Mouse (Mus musculus) c-Kit-positive CD71-negative TER-119-negative erythroid progenitor cells, embryonic 14.5 days (primary cell): Measurements from ENCODE around the gene Rasgef1b.
A peak's percentile ranks its signal among the peaks of the same experiment; 100 is the strongest.

Experiments used
- DNase-seq: peaks from one replicate; pipeline ENCODE4 v3.0.0-alpha.2; 2013; ENCODE audit warnings: low read depth

Rasgef1b gene

GRCm38 (mm10) chr5:99728649-99729212, at the start of gene Rasgef1b:
Gene Rasgef1b, minus strand, starts transcription at chr5:99729065.
- DNase-seq: peak; percentile 37

DNA sequence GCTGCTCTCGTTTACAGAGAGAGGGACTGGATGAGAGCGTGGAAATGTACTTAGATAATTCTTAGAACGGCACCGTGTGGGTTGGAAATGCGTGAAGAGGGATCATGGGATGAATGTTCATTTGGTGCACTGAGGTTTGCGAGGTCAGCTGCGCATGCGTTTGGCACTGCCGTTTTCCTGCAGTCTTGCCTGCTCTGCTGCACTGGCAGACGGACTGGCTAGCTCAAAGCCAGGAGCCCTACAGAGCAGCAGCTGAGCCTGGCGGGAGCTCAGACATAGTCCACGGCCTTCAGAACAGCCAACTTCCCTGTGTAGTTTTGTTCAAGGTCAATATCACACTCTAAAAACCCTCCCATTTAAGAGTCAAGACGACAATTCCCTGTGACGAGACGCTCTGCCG, 46.5 kb upstream of the Rasgef1b start:
- DNase-seq: no peak

DNA sequence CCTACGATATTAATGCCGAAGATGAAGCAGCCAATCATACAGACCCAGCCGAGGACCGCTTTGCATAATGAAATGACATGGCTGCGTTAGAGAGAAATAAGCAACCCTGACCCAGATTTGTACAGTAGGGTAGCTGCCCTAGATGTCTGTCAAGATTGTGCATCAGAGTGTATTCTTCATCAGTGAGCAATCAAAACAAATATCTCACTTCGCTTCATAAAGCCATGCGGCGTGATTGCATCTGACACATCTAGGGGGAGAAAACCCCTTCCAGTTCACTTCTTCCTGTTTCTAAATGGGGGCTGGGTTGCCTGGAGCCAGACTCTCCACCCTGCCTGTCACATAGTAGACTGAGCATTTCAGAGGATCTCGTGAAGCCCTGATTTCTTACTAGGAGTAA, 44.4 kb upstream of the Rasgef1b start:
- no peak for DNase-seq

DNA sequence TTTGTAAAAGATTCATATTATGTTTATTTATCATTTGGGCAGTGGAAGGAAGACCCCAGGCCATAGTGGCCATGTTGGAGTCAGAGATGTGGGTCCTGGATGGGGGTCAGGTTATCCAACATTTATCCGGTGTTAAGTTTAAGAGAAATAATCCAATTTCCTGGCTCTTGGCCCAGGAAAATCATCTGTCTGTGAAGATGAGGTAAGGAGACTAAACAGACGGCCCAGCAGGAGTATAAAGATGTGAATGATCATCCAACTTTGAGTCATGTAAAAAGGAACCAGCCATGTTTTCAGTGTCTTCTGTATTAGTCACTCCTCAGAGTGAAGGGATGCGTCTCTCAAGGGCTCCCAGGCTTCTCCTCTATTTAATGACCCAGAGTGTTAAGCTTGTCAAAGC, 35.4 kb upstream of the Rasgef1b start:
- DNase-seq: no peak

GRCm38 (mm10) chr5:99758859-99759258, 30.0 kb upstream of the Rasgef1b start:
- DNase-seq: no peak

DNA sequence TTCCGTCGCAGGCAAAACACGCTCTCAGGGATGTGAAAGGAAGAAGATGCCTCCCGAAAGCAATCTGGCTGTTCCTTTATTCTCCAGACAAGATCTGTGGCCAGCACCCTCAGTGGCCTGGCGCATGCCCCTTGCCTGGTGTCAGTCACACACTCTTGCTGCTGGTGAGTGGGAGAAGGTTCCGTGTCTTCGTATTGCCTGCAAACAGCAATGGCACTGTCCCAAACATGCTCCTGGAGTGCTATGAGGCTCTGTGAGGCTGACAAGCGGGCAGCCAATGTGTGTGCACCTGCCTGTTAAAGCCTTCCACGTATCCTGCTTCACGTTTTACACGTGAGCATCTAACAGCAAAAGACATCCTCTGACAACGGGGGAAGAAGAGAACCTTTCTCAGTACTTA, 25.0 kb upstream of the Rasgef1b start:
- no peak for DNase-seq

DNA sequence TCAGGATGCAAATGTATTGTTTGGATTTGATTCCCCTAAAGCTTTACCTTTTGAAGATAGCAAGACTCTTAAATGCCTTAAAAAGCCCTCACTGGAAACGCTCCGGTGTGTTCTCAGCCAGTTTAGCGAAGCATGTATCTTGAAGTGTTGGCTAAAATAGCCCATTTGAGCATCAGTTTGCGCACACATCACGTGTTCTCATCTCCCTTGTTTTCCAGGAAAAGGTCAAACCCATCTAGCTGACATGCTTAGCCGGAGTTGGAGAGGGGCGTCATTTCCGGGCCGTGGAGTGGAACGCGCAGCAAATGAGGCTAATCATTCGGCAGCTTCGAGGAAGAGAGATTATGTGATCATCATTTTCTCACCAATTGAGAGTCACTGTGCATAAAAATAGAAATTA, 24.5 kb upstream of the Rasgef1b start:
- no peak for DNase-seq

- no peak for DNase-seq
These were observed 23.9 kb upstream of the Rasgef1b start for GRCm38 (mm10) chr5:99752670-99753231.

DNA sequence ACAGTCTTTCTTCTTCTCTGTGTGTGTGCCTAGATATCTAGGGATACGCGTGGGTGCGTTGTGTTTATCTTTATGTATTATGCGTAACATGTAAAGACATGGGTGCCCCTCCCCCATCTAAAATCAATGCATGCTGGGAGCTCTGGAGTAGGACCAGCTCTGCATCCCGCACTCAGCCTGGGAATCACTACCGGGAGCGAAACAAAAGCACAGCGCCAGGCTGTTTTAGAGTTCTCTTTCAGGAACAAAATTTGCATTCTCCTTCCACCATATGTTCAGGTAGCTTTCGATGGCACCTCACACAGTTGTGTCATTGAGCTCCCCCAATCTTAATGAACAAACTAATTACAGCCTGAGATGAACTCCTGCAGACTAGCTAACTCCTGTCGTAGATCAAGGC, 19.6 kb upstream of the Rasgef1b start:
- no peak for DNase-seq

DNA sequence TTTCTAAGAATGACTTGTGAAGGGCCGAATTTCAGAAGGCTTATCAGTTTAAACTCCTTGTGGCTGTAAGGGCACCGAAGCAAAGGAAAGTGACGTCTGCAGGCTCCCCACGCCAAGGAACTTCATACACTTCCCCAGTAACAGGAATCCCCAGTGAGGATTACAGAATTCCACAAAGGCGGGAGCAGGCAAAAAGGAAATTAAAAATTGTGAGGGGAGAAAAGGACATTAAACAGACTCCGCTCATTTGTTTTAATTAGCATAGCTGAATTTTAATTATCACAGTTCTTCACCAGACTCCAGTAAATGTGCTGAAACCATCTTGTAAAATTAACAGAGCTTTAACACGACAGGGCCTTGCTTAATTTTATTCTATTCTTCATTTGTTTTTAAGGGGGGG, 17.2 kb upstream of the Rasgef1b start:
- DNase-seq: no peak

- DNase-seq: no peak
These were observed 14.0 kb upstream of the Rasgef1b start for GRCm38 (mm10) chr5:99742874-99743273.

- DNase-seq: no peak
These were observed 13.2 kb upstream of the Rasgef1b start for GRCm38 (mm10) chr5:99742056-99742455.

GRCm38 (mm10) chr5:99737937-99738727, 9.3 kb upstream of the Rasgef1b start:
- DNase-seq: no peak

DNA sequence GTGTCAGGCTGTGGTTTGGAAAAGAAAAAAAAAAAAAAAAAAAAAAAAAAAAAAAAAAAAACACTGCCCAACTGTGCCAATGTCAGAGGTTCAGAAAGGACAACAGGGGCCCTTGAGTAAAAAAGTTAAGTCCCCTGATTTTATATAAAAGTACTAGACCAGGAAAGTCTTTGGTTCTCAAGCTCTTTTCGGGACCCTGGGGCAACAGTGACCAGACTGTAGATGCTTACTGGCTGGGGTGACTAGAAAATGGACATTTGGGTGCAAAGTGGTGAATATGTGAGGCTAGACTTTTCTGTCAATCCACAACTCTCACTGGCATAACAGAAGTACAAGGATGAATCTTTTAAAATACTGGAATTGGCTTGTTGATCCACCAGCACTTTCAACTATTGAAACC, 1.1 kb upstream of the Rasgef1b start:
- DNase-seq: no peak

- DNase-seq: no peak
These were observed 557 bp upstream of the Rasgef1b start for GRCm38 (mm10) chr5:99729361-99729882.

DNA sequence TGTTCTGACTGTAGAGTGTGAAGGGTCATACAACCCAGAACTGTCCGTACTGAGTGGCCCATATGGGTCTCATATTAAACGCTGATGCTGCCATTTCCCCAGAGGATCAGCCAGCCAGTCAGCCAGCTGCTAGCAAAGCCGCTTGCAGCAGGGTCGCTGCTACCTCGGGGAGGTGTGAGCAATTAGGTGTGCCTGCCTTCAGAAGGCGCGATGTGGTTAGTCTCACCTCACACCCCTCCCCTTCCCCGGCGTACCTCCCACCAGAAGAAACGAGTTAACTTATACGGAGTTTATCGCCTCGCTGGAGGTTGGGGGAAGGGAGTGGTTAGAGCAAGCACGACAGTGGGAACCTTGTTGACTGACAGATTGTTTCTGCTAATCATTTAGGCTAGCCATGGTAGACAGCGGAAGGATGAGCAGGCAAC, 826 bp downstream of the Rasgef1b start:
- no peak for DNase-seq

DNA sequence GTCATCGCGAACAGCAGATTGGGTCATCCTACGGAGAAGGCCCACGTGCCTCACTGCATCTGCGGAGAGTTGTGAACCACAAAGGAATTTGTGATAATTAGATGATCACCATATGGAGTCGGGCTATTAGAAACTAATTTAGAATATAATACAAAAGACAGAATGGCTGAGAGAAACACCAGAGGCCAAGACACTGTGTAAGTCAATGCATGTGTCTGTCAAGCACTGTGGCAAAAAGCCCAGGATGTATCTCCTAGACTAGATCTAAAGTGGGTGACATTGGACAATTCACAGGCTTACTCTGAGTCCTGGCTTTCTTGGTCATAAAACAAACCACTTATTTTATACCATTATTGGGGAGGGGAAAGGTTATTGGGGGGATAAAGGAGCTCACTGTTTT, 4.9 kb downstream of the Rasgef1b start:
- DNase-seq: no peak

GRCm38 (mm10) chr5:99722310-99722709, 6.6 kb downstream of the Rasgef1b start:
- DNase-seq: no peak

- DNase-seq: no peak
These were observed 8.3 kb downstream of the Rasgef1b start for GRCm38 (mm10) chr5:99720554-99720953.

GRCm38 (mm10) chr5:99717917-99718316, 10.9 kb downstream of the Rasgef1b start:
- DNase-seq: no peak

- no peak for DNase-seq
These were observed 13.6 kb downstream of the Rasgef1b start for GRCm38 (mm10) chr5:99715281-99715744.

DNA sequence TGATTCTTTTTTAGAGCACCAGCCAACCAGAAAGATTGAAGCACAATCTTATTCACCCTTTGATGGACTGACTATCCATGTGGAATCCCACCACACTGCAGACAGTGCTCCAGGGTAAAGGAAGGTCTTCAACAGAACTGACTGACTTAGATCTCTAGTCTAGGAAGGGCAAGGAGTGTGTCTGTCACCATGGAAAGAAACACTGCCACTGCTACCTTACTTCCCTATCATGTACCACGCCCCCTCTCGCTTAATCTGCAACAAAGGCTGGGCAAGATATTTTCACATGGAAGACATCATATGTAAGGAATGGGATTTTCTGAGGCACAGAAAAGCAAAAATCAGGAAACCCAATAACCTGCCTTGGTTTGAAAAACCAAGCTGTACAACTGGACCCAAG, 16.9 kb downstream of the Rasgef1b start:
- no peak for DNase-seq

- no peak for DNase-seq
These were observed 20.2 kb downstream of the Rasgef1b start for GRCm38 (mm10) chr5:99708706-99709105.
